Mouse (Mus musculus): ENCODE results near the gene Csf2rb. TPM values are rescaled to one million over a fixed set of nuclear protein-coding genes. Genes with fewer than 3 reads are reported as not detected.
A peak's percentile ranks its signal among the peaks of the same experiment; 100 is the strongest.

The Csf2rb gene
- polyA plus RNA-seq, 1 experiment from 2014 or later, result 0.99 TPM

- no peaks in the 10 kb centered on the region for H3K36me3 ChIP-seq (ENCODE audit: control insufficient read depth, insufficient read depth, low read length)
- TF ChIP-seq EP300 (optimal IDR thresholded peaks at IDR 0.05) (no peak), CTCF (IDR thresholded peaks at IDR 0.05; ENCODE audit: low read depth) (no peak)
- no peaks in the 10 kb centered on the region for H3K4me1 ChIP-seq (replicated peaks; ENCODE audit: control insufficient read depth, insufficient read depth)
- no peak overlapping the region for H3K27ac ChIP-seq (replicated peaks)
- DNase-seq (ENCODE audit: low spot score) (no peak), ATAC-seq (ENCODE audit: low FRiP score, low TSS enrichment) (no peak)
- H3K27me3 ChIP-seq (ENCODE audit: control insufficient read depth, insufficient read depth, low read length), result no peaks in the 10 kb centered on the region
- H3K4me3 ChIP-seq (ENCODE audit: low read depth, low read length), result no peak overlapping the region
- no peaks in the 10 kb centered on the region for H3K9me3 ChIP-seq (ENCODE audit: control insufficient read depth, low read length)
- WGBS, result 82% methylated on average over 10 of the region's 10 CpGs
- H3K9ac ChIP-seq (ENCODE audit: low read length), result no peak overlapping the region
- no peak overlapping the region for H3K4me2 ChIP-seq (replicated peaks; ENCODE audit: low read depth)
Measured at GRCm38 (mm10) chr15:78377859-78378258, 52.3 kb downstream of the Csf2rb start.

- Histone ChIP-seq H3K9me3 (ENCODE audit: control insufficient read depth, low read length) (no peaks in the 10 kb centered on the region), H3K4me1 (replicated peaks; ENCODE audit: control insufficient read depth, insufficient read depth) (no peaks in the 10 kb centered on the region), H3K36me3 (ENCODE audit: control insufficient read depth, insufficient read depth, low read length) (no peaks in the 10 kb centered on the region), H3K4me3 (ENCODE audit: low read depth, low read length) (no peak overlapping the region), H3K4me2 (replicated peaks; ENCODE audit: low read depth) (no peak overlapping the region), H3K27ac (replicated peaks) (no peak overlapping the region), H3K9ac (ENCODE audit: low read length) (no peak overlapping the region), H3K27me3 (ENCODE audit: control insufficient read depth, insufficient read depth, low read length) (no peaks in the 10 kb centered on the region)
- 59% methylated on average over 10 of the region's 10 CpGs for WGBS
- ATAC-seq (ENCODE audit: low FRiP score, low TSS enrichment) (no peak), DNase-seq (ENCODE audit: low spot score) (no peak)
- TF ChIP-seq EP300 (optimal IDR thresholded peaks at IDR 0.05), result no peak
- no peak for TF ChIP-seq CTCF (IDR thresholded peaks at IDR 0.05; ENCODE audit: low read depth)
Measured at GRCm38 (mm10) chr15:78378556-78378955, 53.0 kb downstream of the Csf2rb start.

DNA sequence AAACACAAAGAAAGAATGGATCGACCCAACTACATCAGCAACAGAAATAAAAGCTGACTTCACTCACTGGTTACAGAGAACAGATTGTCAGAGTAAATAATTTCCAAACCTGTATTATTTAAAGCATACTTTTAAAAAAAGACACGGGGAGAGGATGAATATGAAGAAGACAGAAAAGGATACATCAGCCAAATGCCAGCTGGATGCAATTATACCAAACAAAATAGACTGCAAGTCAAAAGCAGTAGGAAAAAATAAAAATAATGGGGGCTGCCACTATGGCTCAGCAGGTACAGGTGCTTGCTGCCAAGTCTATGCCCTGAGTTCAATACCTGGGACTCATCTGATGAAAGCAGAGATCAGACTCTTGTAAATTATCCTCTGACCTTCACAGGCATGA is 54.7 kb downstream of the Csf2rb start:
- DNase-seq (ENCODE audit: low spot score) (no peak), ATAC-seq (ENCODE audit: low FRiP score, low TSS enrichment) (no peak)
- 76% methylated on average over 2 of the region's 2 CpGs for WGBS

GRCm38 (mm10) chr15:78380741-78381140 is 55.2 kb downstream of the Csf2rb start:
- no peak for ATAC-seq (ENCODE audit: low FRiP score, low TSS enrichment)

More for the DNA sequence above, 54.7 kb downstream of the Csf2rb start:
- Histone ChIP-seq H3K4me2 (replicated peaks; ENCODE audit: low read depth) (no peak overlapping the region), H3K4me3 (ENCODE audit: low read depth, low read length) (no peak overlapping the region), H3K27me3 (ENCODE audit: control insufficient read depth, insufficient read depth, low read length) (no peaks in the 10 kb centered on the region), H3K27ac (replicated peaks) (no peak overlapping the region), H3K9me3 (ENCODE audit: control insufficient read depth, low read length) (no peaks in the 10 kb centered on the region), H3K9ac (ENCODE audit: low read length) (no peak overlapping the region), H3K36me3 (ENCODE audit: control insufficient read depth, insufficient read depth, low read length) (no peaks in the 10 kb centered on the region), H3K4me1 (replicated peaks; ENCODE audit: control insufficient read depth, insufficient read depth) (no peaks in the 10 kb centered on the region)
- TF ChIP-seq CTCF (IDR thresholded peaks at IDR 0.05; ENCODE audit: low read depth) (no peak), EP300 (optimal IDR thresholded peaks at IDR 0.05) (no peak)

DNA sequence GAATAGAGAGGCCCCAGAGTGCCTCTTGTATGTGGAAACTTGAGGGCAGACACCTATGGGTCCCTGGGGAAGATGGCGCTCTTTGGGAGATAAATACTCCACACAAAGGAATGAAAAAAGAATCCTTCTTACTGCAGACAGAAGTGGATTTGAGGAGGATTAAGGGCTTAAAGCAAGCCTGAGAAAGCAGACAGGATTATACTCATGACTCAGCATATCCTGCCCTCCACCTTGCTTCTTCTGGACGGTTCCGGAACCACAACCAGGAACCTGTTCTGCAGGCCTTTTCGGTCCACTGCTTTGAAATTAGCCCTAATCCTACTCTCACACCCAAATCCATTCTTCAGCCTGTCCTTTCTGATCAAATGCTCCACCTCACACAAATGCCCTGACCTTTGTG is 56.6 kb downstream of the Csf2rb start:
- no peaks in the 10 kb centered on the region for H3K9me3 ChIP-seq (ENCODE audit: control insufficient read depth, low read length)
- no peak overlapping the region for H3K4me3 ChIP-seq (ENCODE audit: low read depth, low read length)
- no peaks in the 10 kb centered on the region for H3K36me3 ChIP-seq (ENCODE audit: control insufficient read depth, insufficient read depth, low read length)
- H3K4me1 ChIP-seq (replicated peaks; ENCODE audit: control insufficient read depth, insufficient read depth), result no peaks in the 10 kb centered on the region
- peak; percentile 60 for TF ChIP-seq EP300 (optimal IDR thresholded peaks at IDR 0.05)
- TF ChIP-seq CTCF (IDR thresholded peaks at IDR 0.05; ENCODE audit: low read depth), result no peak
- no peaks in the 10 kb centered on the region for H3K27me3 ChIP-seq (ENCODE audit: control insufficient read depth, insufficient read depth, low read length)
- 53% methylated on average over 4 of the region's 4 CpGs for WGBS
- no peak overlapping the region for H3K4me2 ChIP-seq (replicated peaks; ENCODE audit: low read depth)
- no peak overlapping the region for H3K9ac ChIP-seq (ENCODE audit: low read length)
- DNase-seq (ENCODE audit: low spot score) (no peak), ATAC-seq (ENCODE audit: low FRiP score, low TSS enrichment) (no peak; the same call in 1 of the 2 replicates)
- no peak overlapping the region for H3K27ac ChIP-seq (replicated peaks)

More at GRCm38 (mm10) chr15:78380741-78381140, 55.2 kb downstream of the Csf2rb start:
- no peak overlapping the region for H3K9ac ChIP-seq (ENCODE audit: low read length)
- H3K4me1 ChIP-seq (replicated peaks; ENCODE audit: control insufficient read depth, insufficient read depth), result no peaks in the 10 kb centered on the region
- no peak overlapping the region for H3K4me2 ChIP-seq (replicated peaks; ENCODE audit: low read depth)
- WGBS, result 54% methylated on average over 4 of the region's 4 CpGs
- H3K36me3 ChIP-seq (ENCODE audit: control insufficient read depth, insufficient read depth, low read length), result no peaks in the 10 kb centered on the region
- H3K9me3 ChIP-seq (ENCODE audit: control insufficient read depth, low read length), result no peaks in the 10 kb centered on the region
- TF ChIP-seq EP300 (optimal IDR thresholded peaks at IDR 0.05) (no peak), CTCF (IDR thresholded peaks at IDR 0.05; ENCODE audit: low read depth) (no peak)
- DNase-seq (ENCODE audit: low spot score), result no peak
- H3K4me3 ChIP-seq (ENCODE audit: low read depth, low read length), result no peak overlapping the region
- H3K27me3 ChIP-seq (ENCODE audit: control insufficient read depth, insufficient read depth, low read length), result no peaks in the 10 kb centered on the region
- no peak overlapping the region for H3K27ac ChIP-seq (replicated peaks)

DNA sequence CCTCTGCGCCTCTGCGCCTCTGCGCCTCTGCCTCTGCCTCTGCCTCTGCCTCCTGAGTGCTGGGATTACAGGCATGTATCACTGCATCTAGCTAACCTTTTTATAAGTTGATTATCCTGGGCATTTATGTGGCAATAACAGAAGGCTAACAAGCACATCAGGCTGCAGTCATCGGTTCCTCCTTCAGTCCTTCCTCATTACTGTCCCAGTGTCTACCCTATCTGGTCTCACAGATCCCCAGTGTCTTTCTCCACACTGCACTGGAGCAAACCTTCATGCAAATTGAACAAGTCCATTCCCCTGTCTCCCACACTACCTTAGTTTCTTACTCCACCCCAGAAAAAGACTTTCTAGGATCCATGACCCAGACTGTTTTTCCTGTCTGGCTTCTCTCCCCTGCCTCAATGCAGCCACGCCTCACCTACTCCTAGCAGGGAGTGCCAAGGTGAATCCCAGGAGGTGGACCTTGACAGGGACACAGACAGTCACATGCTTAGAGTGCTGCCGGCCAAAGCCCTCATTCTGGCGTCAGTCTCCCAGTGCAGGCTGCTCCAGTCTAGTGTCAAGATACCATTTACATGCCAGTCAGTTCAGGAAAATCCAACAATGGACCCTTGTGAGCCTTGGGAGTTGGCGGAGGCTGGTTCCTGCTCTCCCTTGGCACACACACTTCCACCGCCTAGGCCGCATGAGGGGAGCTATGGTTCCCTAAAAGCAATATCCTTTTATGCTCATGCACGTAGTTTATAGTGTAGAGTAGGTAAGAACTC is 58.1 kb downstream of the Csf2rb start:
- Histone ChIP-seq H3K4me2 (replicated peaks; ENCODE audit: low read depth) (no peak overlapping the region), H3K4me3 (ENCODE audit: low read depth, low read length) (no peak overlapping the region), H3K4me1 (replicated peaks; ENCODE audit: control insufficient read depth, insufficient read depth) (no peaks in the 10 kb centered on the region), H3K9me3 (ENCODE audit: control insufficient read depth, low read length) (no peaks in the 10 kb centered on the region), H3K27ac (replicated peaks) (peak overlapping the region; percentile 40; the same call in 1 of the 2 replicates), H3K9ac (ENCODE audit: low read length) (no peak overlapping the region), H3K36me3 (ENCODE audit: control insufficient read depth, insufficient read depth, low read length) (no peaks in the 10 kb centered on the region), H3K27me3 (ENCODE audit: control insufficient read depth, insufficient read depth, low read length) (no peaks in the 10 kb centered on the region)
- DNase-seq (ENCODE audit: low spot score) (peak; percentile 35), ATAC-seq (ENCODE audit: low FRiP score, low TSS enrichment) (peak; percentile 46; the same call in 1 of the 2 replicates)
- TF ChIP-seq CTCF (IDR thresholded peaks at IDR 0.05; ENCODE audit: low read depth) (no peak), EP300 (optimal IDR thresholded peaks at IDR 0.05) (no peak)
- 73% methylated on average over 11 of the region's 11 CpGs for WGBS

All from stomach, postnatal 0 days (tissue).